Mouse (Mus musculus) forebrain, embryonic 13.5 days (tissue): Measurements from ENCODE around the gene Pvr. TPM values are rescaled to one million over a fixed set of nuclear protein-coding genes. Genes with fewer than 3 reads are reported as not detected.

Experiments
- ATAC-seq: fragments of 200-750 bp; cut with Nextera tagmentation; 2 replicates; pipeline ENCODE4 v1.8.0; 2017
- H3K27ac ChIP-seq: fragments of 300-500 bp; sonication (generic); 2 replicates; pipeline ENCODE4 v1.5.1; 2015; ENCODE audit warnings: inconsistent platforms, mild to moderate bottlenecking, moderate library complexity
- H3K27me3 ChIP-seq: fragments of 300-500 bp; sonication (generic); 2 replicates; pipeline ENCODE4 v1.6.1; 2015; ENCODE audit warnings: mild to moderate bottlenecking, inconsistent platforms
- H3K36me3 ChIP-seq: fragments of 300-500 bp; sonication (generic); 2 replicates; pipeline ENCODE4 v1.6.1; 2015; ENCODE audit warnings: mild to moderate bottlenecking, inconsistent platforms; ENCODE audit not compliant: poor library complexity, severe bottlenecking
- H3K4me1 ChIP-seq: fragments of 300-500 bp; sonication (generic); 2 replicates; pipeline ENCODE4 v1.6.1; 2015; ENCODE audit warnings: inconsistent platforms
- H3K4me2 ChIP-seq: fragments of 300-500 bp; sonication (generic); 2 replicates; pipeline ENCODE4 v1.6.1; 2015; ENCODE audit warnings: inconsistent platforms, mild to moderate bottlenecking, moderate library complexity
- H3K4me3 ChIP-seq: fragments of 300-500 bp; sonication (generic); 2 replicates; pipeline ENCODE4 v1.5.1; 2015; ENCODE audit warnings: mild to moderate bottlenecking, inconsistent platforms
- H3K9ac ChIP-seq: fragments of 300-500 bp; sonication (generic); 2 replicates; pipeline ENCODE4 v1.6.1; 2015; ENCODE audit warnings: mild to moderate bottlenecking, inconsistent platforms
- H3K9me3 ChIP-seq: fragments of 300-500 bp; sonication (generic); replicated peaks from 2 replicates; pipeline ENCODE4 v1.6.1; 2016; ENCODE audit warnings: inconsistent platforms
- WGBS: fragments of 180-500 bp; shearing (Covaris S2); methylation state at CpG from one replicate; pipeline ENCODE4 v1.1.7; 2015; 5-methylcytosine and 5-hydroxymethylcytosine counted together
- polyA plus RNA-seq: library from polyadenylated mRNA; unstranded; fragments of >200 nt; fragmentation: Nextera tagmentation; extraction: Ambion mirVana; gene quantifications from 2 replicates; pipeline ENCODE4 v1.2.1, GENCODE M21; 2015

Pvr gene
- polyA plus RNA-seq, 1 experiment from 2014 or later: 5.1 TPM

- WGBS: 81% methylated on average over 7 of the region's 7 CpGs
- Histone ChIP-seq H3K27me3 (no peaks in the 10 kb centered on the region), H3K36me3 (no peaks in the 10 kb centered on the region), H3K9ac (no peak within 1 kb of the TSS), H3K27ac (no peak within 1 kb of the TSS), H3K4me2 (no peak within 1 kb of the TSS), H3K4me1 (no peaks in the 10 kb centered on the region), H3K4me3 (no peak within 1 kb of the TSS), H3K9me3 (peaks cover 3% of the 10 kb centered on the region; the same call in 1 of the 2 replicates)
- no peak for ATAC-seq
Measured at GRCm38 (mm10) chr7:19887849-19888248, 33.1 kb downstream of the Pvr start, which contains the start of gene Ceacam19. Gene Ceacam19 (minus strand): TSS chr7:19887965.

- ATAC-seq: no peak
- H3K27ac ChIP-seq: no peak overlapping the region
- 83% methylated on average over 8 of the region's 8 CpGs for WGBS
Measured at GRCm38 (mm10) chr7:19880754-19881153, 40.2 kb downstream of the Pvr start.

GRCm38 (mm10) chr7:19876781-19877425 is 44.1 kb downstream of the Pvr start:
- Histone ChIP-seq H3K27ac (no peak overlapping the region), H3K9ac (no peak overlapping the region), H3K4me3 (no peak overlapping the region), H3K36me3 (no peaks in the 10 kb centered on the region), H3K4me2 (no peak overlapping the region), H3K27me3 (no peaks in the 10 kb centered on the region), H3K9me3 (no peaks in the 10 kb centered on the region), H3K4me1 (no peaks in the 10 kb centered on the region)
- 60% methylated on average over 14 of the region's 14 CpGs for WGBS
- ATAC-seq: no peak

More at GRCm38 (mm10) chr7:19880754-19881153, 40.2 kb downstream of the Pvr start:
- Histone ChIP-seq H3K4me2 (no peak overlapping the region), H3K9ac (no peak overlapping the region), H3K4me1 (no peaks in the 10 kb centered on the region), H3K27me3 (no peaks in the 10 kb centered on the region), H3K4me3 (no peak overlapping the region), H3K36me3 (no peaks in the 10 kb centered on the region), H3K9me3 (peaks cover 3% of the 10 kb centered on the region)

- Histone ChIP-seq H3K36me3 (no peaks in the 10 kb centered on the region), H3K4me3 (no peak overlapping the region), H3K4me1 (no peaks in the 10 kb centered on the region), H3K9me3 (no peaks in the 10 kb centered on the region), H3K9ac (no peak overlapping the region), H3K27ac (no peak overlapping the region), H3K27me3 (no peaks in the 10 kb centered on the region), H3K4me2 (no peak overlapping the region)
- 59% methylated on average over 13 of the region's 13 CpGs for WGBS
- ATAC-seq: peak; percentile 53; the same call in 1 of the 2 replicates
Measured at GRCm38 (mm10) chr7:19875948-19876682, 44.8 kb downstream of the Pvr start.

- H3K4me1 ChIP-seq: no peaks in the 10 kb centered on the region
- 49% methylated on average over 5 of the region's 5 CpGs for whole genome bisulfite sequencing
- H3K9me3 ChIP-seq: no peaks in the 10 kb centered on the region
- no peak overlapping the region for H3K4me3 ChIP-seq
- H3K36me3 ChIP-seq: no peaks in the 10 kb centered on the region
- no peaks in the 10 kb centered on the region for H3K27me3 ChIP-seq
- H3K27ac ChIP-seq: no peak overlapping the region
- no peak overlapping the region for H3K4me2 ChIP-seq
- no peak for ATAC-seq
- H3K9ac ChIP-seq: no peak overlapping the region
Measured at GRCm38 (mm10) chr7:19871943-19872601, 48.9 kb downstream of the Pvr start.

GRCm38 (mm10) chr7:19871137-19871621 is 49.8 kb downstream of the Pvr start:
- no peak overlapping the region for H3K27ac ChIP-seq
- H3K4me3 ChIP-seq: no peak overlapping the region
- no peaks in the 10 kb centered on the region for H3K36me3 ChIP-seq
- WGBS: 70% methylated on average over 10 of the region's 10 CpGs
- H3K4me2 ChIP-seq: no peak overlapping the region
- H3K4me1 ChIP-seq: no peaks in the 10 kb centered on the region
- no peaks in the 10 kb centered on the region; the same call in 1 of the 2 replicates for H3K9me3 ChIP-seq
- no peak overlapping the region for H3K9ac ChIP-seq
- H3K27me3 ChIP-seq: no peaks in the 10 kb centered on the region
- no peak for ATAC-seq

GRCm38 (mm10) chr7:19867751-19868399 is 53.1 kb downstream of the Pvr start:
- no peak overlapping the region for H3K27ac ChIP-seq
- no peaks in the 10 kb centered on the region; the same call in 1 of the 2 replicates for H3K9me3 ChIP-seq
- no peak for ATAC-seq
- no peaks in the 10 kb centered on the region for H3K27me3 ChIP-seq
- no peak overlapping the region for H3K9ac ChIP-seq
- H3K4me3 ChIP-seq: no peak overlapping the region
- no peaks in the 10 kb centered on the region for H3K4me1 ChIP-seq
- 89% methylated on average over 16 of the region's 16 CpGs for WGBS
- no peak overlapping the region for H3K4me2 ChIP-seq
- H3K36me3 ChIP-seq: no peaks in the 10 kb centered on the region

GRCm38 (mm10) chr7:19866490-19866889 is 54.5 kb downstream of the Pvr start:
- no peak overlapping the region for H3K4me2 ChIP-seq
- ATAC-seq: no peak
- 91% methylated on average over 6 of the region's 6 CpGs for WGBS

GRCm38 (mm10) chr7:19865246-19866036 is 55.5 kb downstream of the Pvr start:
- no peaks in the 10 kb centered on the region for H3K36me3 ChIP-seq
- H3K4me1 ChIP-seq: no peaks in the 10 kb centered on the region
- H3K4me2 ChIP-seq: no peak overlapping the region
- H3K9me3 ChIP-seq: no peaks in the 10 kb centered on the region; the same call in 1 of the 2 replicates
- no peaks in the 10 kb centered on the region for H3K27me3 ChIP-seq
- no peak overlapping the region for H3K9ac ChIP-seq
- no peak overlapping the region for H3K4me3 ChIP-seq
- 79% methylated on average over 8 of the region's 8 CpGs for WGBS
- H3K27ac ChIP-seq: no peak overlapping the region
- ATAC-seq: no peak

More at GRCm38 (mm10) chr7:19866490-19866889, 54.5 kb downstream of the Pvr start:
- H3K27ac ChIP-seq: no peak overlapping the region
- no peaks in the 10 kb centered on the region for H3K36me3 ChIP-seq
- H3K9ac ChIP-seq: no peak overlapping the region
- no peak overlapping the region for H3K4me3 ChIP-seq
- no peaks in the 10 kb centered on the region for H3K4me1 ChIP-seq
- H3K27me3 ChIP-seq: no peaks in the 10 kb centered on the region
- H3K9me3 ChIP-seq: no peaks in the 10 kb centered on the region; the same call in 1 of the 2 replicates

GRCm38 (mm10) chr7:19864241-19864640 is 56.7 kb downstream of the Pvr start:
- no peaks in the 10 kb centered on the region; the same call in 1 of the 2 replicates for H3K9me3 ChIP-seq
- no peak overlapping the region for H3K27ac ChIP-seq
- H3K4me1 ChIP-seq: no peaks in the 10 kb centered on the region
- H3K9ac ChIP-seq: no peak overlapping the region
- ATAC-seq: no peak
- no peaks in the 10 kb centered on the region for H3K27me3 ChIP-seq
- H3K4me3 ChIP-seq: no peak overlapping the region
- 43% methylated on average over 2 of the region's 2 CpGs for WGBS
- H3K4me2 ChIP-seq: no peak overlapping the region
- H3K36me3 ChIP-seq: no peaks in the 10 kb centered on the region

GRCm38 (mm10) chr7:19861199-19861598 is 59.8 kb downstream of the Pvr start, which contains the start of gene Ceacam16:
Gene Ceacam16 (minus strand): TSS chr7:19861299.
- H3K4me1 ChIP-seq: no peaks in the 10 kb centered on the region
- no peak within 1 kb of the TSS for H3K27ac ChIP-seq
- 83% methylated on average over 9 of the region's 9 CpGs for WGBS

More at GRCm38 (mm10) chr7:19861199-19861598, 59.8 kb downstream of the Pvr start, which contains the start of gene Ceacam16:
- no peaks in the 10 kb centered on the region for H3K36me3 ChIP-seq
- H3K9me3 ChIP-seq: no peaks in the 10 kb centered on the region
- no peak for ATAC-seq
- H3K27me3 ChIP-seq: no peaks in the 10 kb centered on the region
- H3K4me2 ChIP-seq: no peak within 1 kb of the TSS
- no peak within 1 kb of the TSS for H3K4me3 ChIP-seq
- no peak within 1 kb of the TSS for H3K9ac ChIP-seq
